Mouse (Mus musculus): Measurements from ENCODE around the gene Arhgef10l. TPM values are rescaled to one million over a fixed set of nuclear protein-coding genes. Genes with fewer than 3 reads are reported as not detected.
A peak's percentile ranks its signal among the peaks of the same experiment; 100 is the strongest.

Arhgef10l gene
- polyA plus RNA-seq, 1 experiment: not detected

DNA sequence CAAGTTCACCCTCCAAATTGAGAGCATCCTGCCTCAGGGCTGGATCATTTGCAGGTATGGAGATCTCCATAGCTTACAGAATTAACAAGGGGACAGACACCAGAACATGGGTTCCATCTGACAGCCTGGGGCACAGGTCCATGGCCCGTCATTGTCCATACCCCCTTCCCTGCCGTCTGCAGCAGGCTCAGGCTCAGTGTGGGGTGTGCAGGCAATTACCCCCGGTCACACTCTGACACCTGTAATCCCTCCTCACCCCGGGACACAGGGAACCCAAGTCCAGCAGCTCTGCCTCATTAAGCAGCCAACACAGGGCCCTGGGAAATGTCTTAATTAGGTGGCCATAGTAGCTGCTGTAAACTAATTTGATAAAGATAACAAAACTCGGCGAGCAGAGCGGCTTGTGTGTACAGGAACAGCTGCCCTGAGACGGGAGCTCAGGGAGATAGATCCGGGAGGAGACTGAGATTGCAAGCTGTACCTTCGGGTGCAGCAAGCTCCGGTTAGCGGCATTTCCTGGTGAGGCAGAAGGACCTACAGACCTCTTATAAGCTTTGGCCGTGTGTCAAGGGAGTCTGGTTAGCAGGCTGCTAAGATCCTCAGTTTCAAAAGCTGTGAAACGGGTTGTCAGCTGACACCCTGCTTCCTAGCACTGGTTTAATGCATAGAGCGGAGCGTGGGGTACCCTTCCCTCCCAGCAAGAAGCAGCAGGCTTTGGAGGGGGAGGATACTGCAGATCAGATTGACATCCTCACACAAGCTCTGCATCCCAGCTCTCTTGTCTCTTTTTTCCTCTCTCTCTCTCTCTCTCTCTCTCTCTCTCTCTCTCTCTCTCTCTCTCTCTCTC is 161.5 kb downstream of the Arhgef10l start:
- Histone ChIP-seq H3K4me3 (ENCODE audit: insufficient read depth, low read depth, low read length) (no peak overlapping the region), H3K4me1 (ENCODE audit: control insufficient read depth, insufficient read depth, low read length) (peaks cover 23% of the 10 kb centered on the region), H3K27ac (ENCODE audit: insufficient read depth, low read depth, low read length) (no peak overlapping the region)
- 36% methylated on average over 16 of the region's 16 CpGs for WGBS
- TF ChIP-seq CTCF (IDR thresholded peaks at IDR 0.05; ENCODE audit: insufficient read depth, low read depth, low read length): no peak
- no peak for TF ChIP-seq POLR2A (IDR thresholded peaks at IDR 0.05; ENCODE audit: insufficient read depth, low read depth, low read length)

DNA sequence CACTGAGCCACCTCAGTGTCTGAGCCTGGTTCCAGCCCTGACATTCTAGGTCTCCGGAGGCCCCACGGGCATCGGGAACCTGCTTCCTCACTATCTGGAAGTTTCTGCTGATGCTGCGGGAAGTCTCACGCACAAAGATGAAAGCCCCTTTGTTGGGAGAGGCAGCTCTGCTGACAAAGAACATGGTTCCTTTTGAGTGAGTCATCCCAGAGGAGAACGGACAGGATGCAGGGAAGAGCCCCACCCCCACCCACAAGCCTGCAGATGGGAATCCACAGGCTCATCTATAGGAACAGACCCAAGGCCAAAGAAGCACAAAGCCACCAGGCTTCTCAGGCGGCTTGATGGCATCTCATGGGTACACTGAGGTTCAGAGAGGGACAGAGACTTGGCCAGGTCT is 165.0 kb downstream of the Arhgef10l start:
- Histone ChIP-seq H3K4me1 (ENCODE audit: control insufficient read depth, insufficient read depth, low read length) (peaks cover 17% of the 10 kb centered on the region), H3K27ac (ENCODE audit: insufficient read depth, low read depth, low read length) (no peak overlapping the region), H3K4me3 (ENCODE audit: insufficient read depth, low read depth, low read length) (no peak overlapping the region)
- TF ChIP-seq POLR2A (IDR thresholded peaks at IDR 0.05; ENCODE audit: insufficient read depth, low read depth, low read length) (no peak), CTCF (IDR thresholded peaks at IDR 0.05; ENCODE audit: insufficient read depth, low read depth, low read length) (no peak)
- 59% methylated on average over 7 of the region's 7 CpGs for WGBS

DNA sequence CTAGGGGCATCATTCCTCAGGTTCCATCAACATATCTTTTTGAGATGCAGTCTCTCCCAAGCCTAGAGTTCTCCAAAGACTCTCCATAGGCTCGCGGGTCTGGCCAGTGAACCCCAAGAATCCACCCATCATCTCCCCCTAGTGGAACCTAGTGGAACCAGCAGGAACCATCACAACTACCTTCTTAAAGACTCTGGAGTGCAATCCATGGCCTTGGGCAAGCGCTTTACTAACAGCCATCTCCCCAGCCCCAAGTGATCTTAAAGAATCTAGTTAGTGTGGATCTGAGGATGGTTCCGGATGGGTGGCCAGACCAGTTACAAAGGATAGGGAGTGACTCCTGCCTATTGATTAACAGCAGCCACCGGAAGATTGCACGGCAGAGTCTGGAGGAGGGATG is 166.2 kb downstream of the Arhgef10l start:
- Histone ChIP-seq H3K27ac (ENCODE audit: insufficient read depth, low read depth, low read length) (no peak overlapping the region), H3K4me1 (ENCODE audit: control insufficient read depth, insufficient read depth, low read length) (peaks cover 16% of the 10 kb centered on the region), H3K4me3 (ENCODE audit: insufficient read depth, low read depth, low read length) (no peak overlapping the region)
- no peak for TF ChIP-seq CTCF (IDR thresholded peaks at IDR 0.05; ENCODE audit: insufficient read depth, low read depth, low read length)
- no peak for TF ChIP-seq POLR2A (IDR thresholded peaks at IDR 0.05; ENCODE audit: insufficient read depth, low read depth, low read length)
- 81% methylated on average over 6 of the region's 6 CpGs for WGBS

DNA sequence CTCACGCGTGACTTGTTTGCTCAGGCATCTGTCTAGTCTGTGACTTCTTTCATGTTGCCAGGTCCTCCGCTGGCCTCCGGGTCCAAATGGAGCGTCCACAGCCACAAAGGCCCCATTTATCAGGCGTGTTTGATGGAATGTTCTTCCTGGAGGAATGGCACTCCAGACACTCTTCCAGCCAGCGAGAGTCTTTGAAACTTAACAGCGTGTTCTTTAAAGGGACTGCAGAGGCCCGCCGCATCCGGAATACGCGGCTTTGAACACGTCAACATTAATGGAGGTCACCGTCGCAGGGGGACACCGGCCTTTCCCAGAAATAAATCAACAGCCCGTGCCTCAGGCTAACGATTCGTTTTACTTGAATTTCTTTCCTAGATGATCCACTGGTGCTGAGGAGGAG is 168.6 kb downstream of the Arhgef10l start:
- H3K4me1 ChIP-seq (ENCODE audit: control insufficient read depth, insufficient read depth, low read length): peaks cover 11% of the 10 kb centered on the region
- H3K27ac ChIP-seq (ENCODE audit: insufficient read depth, low read depth, low read length): no peak overlapping the region
- TF ChIP-seq CTCF (IDR thresholded peaks at IDR 0.05; ENCODE audit: insufficient read depth, low read depth, low read length) (no peak), POLR2A (IDR thresholded peaks at IDR 0.05; ENCODE audit: insufficient read depth, low read depth, low read length) (no peak)
- no peak overlapping the region for H3K4me3 ChIP-seq (ENCODE audit: insufficient read depth, low read depth, low read length)
- WGBS: 76% methylated on average over 20 of the region's 20 CpGs

DNA sequence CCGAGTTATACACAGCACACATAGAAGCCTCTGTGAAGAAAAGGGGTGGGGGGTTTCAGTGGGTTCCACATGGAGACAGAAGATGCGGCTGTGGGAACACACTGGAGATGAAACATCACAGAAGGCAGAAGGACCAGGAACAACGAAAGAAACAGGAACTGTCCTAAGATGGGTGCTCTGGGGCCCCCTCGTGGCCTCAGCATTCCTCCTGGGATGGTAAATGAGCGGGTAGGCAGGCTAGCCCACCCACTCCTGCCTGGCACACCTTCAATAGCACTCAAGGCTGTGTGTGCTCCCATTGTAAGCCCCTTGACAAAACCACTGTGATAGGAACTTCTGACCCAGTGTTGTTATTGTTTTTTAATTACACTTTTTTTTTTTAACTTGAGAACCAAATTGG is 174.3 kb downstream of the Arhgef10l start:
- peak; percentile 50; the same call in 1 of the 2 replicates for TF ChIP-seq CTCF (IDR thresholded peaks at IDR 0.05; ENCODE audit: insufficient read depth, low read depth, low read length)
- no peak for TF ChIP-seq POLR2A (IDR thresholded peaks at IDR 0.05; ENCODE audit: insufficient read depth, low read depth, low read length)
- 19% methylated on average over 5 of the region's 5 CpGs for WGBS
- H3K4me3 ChIP-seq (ENCODE audit: insufficient read depth, low read depth, low read length): no peak overlapping the region
- peaks cover 7% of the 10 kb centered on the region for H3K4me1 ChIP-seq (ENCODE audit: control insufficient read depth, insufficient read depth, low read length)
- H3K27ac ChIP-seq (ENCODE audit: insufficient read depth, low read depth, low read length): no peak overlapping the region

DNA sequence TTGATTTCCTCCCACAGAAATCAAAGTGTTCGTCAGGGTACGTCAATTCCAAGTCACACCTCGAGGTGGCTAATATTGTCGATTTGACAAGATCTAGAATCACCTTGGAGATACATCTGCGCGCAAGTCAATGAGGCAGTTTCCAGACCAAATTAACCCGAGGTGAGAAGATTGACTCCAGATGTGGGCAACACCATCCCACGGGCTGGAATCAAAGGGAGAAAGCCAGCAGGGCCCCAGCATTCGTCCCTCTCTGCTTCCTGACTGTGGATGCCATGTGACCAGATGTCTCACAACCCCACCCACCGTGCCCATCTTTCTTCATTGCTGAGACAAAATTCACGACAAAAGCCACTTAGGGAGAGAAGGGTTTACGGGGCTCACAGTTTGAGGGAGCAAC is 180.4 kb downstream of the Arhgef10l start:
- 80% methylated on average over 12 of the region's 12 CpGs for WGBS
- Histone ChIP-seq H3K4me1 (ENCODE audit: control insufficient read depth, insufficient read depth, low read length) (peaks cover 20% of the 10 kb centered on the region), H3K4me3 (ENCODE audit: insufficient read depth, low read depth, low read length) (no peak overlapping the region), H3K27ac (ENCODE audit: insufficient read depth, low read depth, low read length) (no peak overlapping the region)
- TF ChIP-seq POLR2A (IDR thresholded peaks at IDR 0.05; ENCODE audit: insufficient read depth, low read depth, low read length) (no peak), CTCF (IDR thresholded peaks at IDR 0.05; ENCODE audit: insufficient read depth, low read depth, low read length) (no peak)

DNA sequence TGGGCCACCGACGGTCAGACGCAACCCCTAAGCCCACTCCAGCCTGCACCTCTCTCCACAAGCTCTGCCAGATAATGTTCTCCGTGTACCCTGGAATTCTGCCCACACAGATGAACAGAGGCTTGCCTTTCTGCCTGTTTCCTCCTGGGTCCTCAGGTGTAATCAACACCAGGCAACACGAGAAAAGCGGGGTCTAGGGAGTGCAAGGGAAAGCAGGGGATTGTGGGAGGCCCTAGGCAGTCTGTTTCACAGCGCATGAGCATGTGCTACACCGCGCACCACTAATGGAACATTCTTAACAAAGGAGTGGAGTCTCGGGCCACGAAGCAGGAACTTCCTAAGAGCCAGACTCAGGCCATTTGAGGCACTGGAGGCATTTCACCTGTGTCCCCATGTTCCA is 182.7 kb downstream of the Arhgef10l start:
- H3K4me3 ChIP-seq (ENCODE audit: insufficient read depth, low read depth, low read length): no peak overlapping the region
- 85% methylated on average over 11 of the region's 11 CpGs for WGBS
- no peak overlapping the region for H3K27ac ChIP-seq (ENCODE audit: insufficient read depth, low read depth, low read length)
- no peak for TF ChIP-seq POLR2A (IDR thresholded peaks at IDR 0.05; ENCODE audit: insufficient read depth, low read depth, low read length)
- TF ChIP-seq CTCF (IDR thresholded peaks at IDR 0.05; ENCODE audit: insufficient read depth, low read depth, low read length): no peak
- H3K4me1 ChIP-seq (ENCODE audit: control insufficient read depth, insufficient read depth, low read length): peaks cover 35% of the 10 kb centered on the region

DNA sequence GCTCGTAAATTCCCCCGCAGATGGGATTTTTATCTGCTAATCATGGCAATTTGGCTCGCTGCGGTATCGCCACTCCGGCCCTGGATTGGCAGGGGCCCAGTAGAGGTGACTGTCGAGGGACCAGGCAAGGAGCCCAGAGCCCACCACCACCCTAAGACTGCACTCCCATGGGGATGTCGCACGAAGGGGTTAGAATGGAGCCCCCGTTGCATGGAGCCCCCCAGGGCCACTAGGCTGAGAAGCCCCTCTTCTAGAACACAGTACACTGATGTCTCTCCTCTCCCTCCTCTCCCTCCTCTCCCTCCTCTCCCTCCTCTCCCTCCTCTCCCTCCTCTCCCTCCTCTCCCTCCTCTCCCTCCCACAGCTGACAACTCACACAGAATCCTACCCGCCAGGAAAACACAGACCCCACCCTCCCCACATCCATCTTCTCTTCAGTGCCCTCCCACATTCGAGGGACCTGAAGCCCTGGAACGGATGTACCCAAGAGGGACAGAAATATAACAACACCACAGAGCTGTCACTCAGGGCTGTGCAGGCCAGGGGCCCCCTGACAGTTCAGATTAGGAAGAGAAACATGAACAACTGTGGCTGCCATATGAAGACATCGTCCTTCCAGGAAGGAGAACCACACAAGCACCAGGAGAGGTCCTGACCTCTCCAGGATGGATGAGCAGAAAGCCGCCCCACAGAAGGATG is 185.3 kb downstream of the Arhgef10l start:
- H3K27ac ChIP-seq (ENCODE audit: insufficient read depth, low read depth, low read length): no peak overlapping the region
- no peak overlapping the region for H3K4me3 ChIP-seq (ENCODE audit: insufficient read depth, low read depth, low read length)
- H3K4me1 ChIP-seq (ENCODE audit: control insufficient read depth, insufficient read depth, low read length): peaks cover 49% of the 10 kb centered on the region
- WGBS: 48% methylated on average over 15 of the region's 15 CpGs
- TF ChIP-seq POLR2A (IDR thresholded peaks at IDR 0.05; ENCODE audit: insufficient read depth, low read depth, low read length) (no peak), CTCF (IDR thresholded peaks at IDR 0.05; ENCODE audit: insufficient read depth, low read depth, low read length) (no peak)

DNA sequence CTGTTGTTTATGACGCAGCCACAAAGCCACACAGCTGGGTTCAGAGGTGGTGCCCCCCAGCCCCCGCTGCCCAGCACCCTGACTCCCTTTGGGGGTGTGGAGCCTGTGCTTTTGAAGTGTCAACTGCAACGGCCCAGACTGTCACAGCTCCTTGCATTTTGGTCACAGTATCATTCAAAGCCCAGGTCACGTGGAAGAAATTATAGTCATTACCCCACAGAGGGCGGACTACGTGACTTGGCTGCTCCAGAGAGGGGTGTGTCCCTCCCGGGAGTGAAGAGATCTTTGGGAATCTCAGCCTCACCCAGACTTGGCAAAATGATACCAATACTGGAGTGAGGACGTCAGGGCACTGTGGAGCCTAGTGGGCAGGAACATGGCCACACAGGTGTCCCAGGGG is 190.6 kb downstream of the Arhgef10l start:
- H3K27ac ChIP-seq (ENCODE audit: insufficient read depth, low read depth, low read length): peak overlapping the region; percentile 91
- TF ChIP-seq CTCF (IDR thresholded peaks at IDR 0.05; ENCODE audit: insufficient read depth, low read depth, low read length) (no peak), POLR2A (IDR thresholded peaks at IDR 0.05; ENCODE audit: insufficient read depth, low read depth, low read length) (no peak)
- 23% methylated on average over 8 of the region's 8 CpGs for WGBS
- peaks cover 54% of the 10 kb centered on the region for H3K4me1 ChIP-seq (ENCODE audit: control insufficient read depth, insufficient read depth, low read length)
- no peak overlapping the region for H3K4me3 ChIP-seq (ENCODE audit: insufficient read depth, low read depth, low read length)
